In the genomic region with DNA sequence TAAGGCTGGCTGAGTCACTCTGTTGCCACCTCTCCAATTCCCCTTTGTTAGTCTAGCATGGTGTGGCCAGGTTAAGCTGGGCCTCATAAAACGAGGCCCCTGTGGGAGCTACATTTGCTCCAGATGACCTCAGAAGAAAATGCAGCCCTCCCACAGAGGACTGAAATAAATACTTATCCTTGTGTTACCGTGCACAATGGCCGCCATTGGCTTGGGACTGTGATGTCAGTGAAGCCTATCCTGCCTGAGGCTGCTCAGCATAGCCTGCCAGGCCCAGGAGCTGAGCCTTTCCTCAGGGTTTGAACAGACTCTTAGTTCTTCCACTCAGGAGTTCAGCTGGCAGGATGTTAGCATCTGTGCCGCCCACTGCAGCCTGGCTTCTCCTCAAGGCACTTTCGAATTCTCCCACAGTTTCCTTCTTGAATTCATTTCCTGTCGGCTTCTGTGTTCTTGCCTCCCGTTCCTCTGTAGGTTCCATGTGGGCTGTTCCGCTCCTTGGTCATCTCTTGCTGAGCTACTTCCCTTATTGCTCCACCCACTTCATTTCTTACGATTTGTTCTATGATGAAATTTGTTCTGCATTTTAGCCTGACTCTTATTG, we compare ENCODE assay signal across 8 mouse cellular contexts. TPM values are rescaled to one million over a fixed set of nuclear protein-coding genes. Genes with fewer than 3 reads are reported as not detected.
DNase-seq lines count a peak whose midpoint lies in the region; ATAC-seq lines count a peak whose summit lies in the region.

No protein-coding gene starts in this region.

- no peaks in the 10 kb centered on the region for H3K27me3 ChIP-seq in embryonic facial prominence, embryonic 14.5 days (replicated peaks; ENCODE audit: control insufficient read depth, insufficient read depth, low read length)
- H3K27me3 ChIP-seq in heart, embryonic 16.5 days (ENCODE audit: control insufficient read depth, insufficient read depth, low read length): no peaks in the 10 kb centered on the region
- H3K27me3 ChIP-seq in lung, embryonic 16.5 days (ENCODE audit: control insufficient read depth, insufficient read depth, low read depth, low read length): no peaks in the 10 kb centered on the region

- H3K4me2 ChIP-seq in embryonic facial prominence, embryonic 14.5 days (ENCODE audit: low read depth, low read length): peak overlapping the region; percentile 16
- peak overlapping the region; percentile 22 for H3K4me2 ChIP-seq in heart, embryonic 16.5 days (ENCODE audit: low read depth, low read length)
- H3K4me2 ChIP-seq in lung, embryonic 16.5 days (ENCODE audit: low read depth, low read length): peak overlapping the region; percentile 38

- peak overlapping the region; percentile 68 for H3K27ac ChIP-seq in embryonic facial prominence, embryonic 14.5 days (replicated peaks; ENCODE audit: low read depth, low read length)
- peak overlapping the region; percentile 17 for H3K27ac ChIP-seq in heart, embryonic 16.5 days (ENCODE audit: low read length)
- H3K27ac ChIP-seq in lung, embryonic 16.5 days (ENCODE audit: low read length): peak overlapping the region; percentile 92

- 14% methylated on average over 9 of the region's 9 CpGs for WGBS in embryonic facial prominence, embryonic 14.5 days
- WGBS in heart, embryonic 16.5 days: 38% methylated on average over 9 of the region's 9 CpGs
- WGBS in lung, embryonic 16.5 days: 21% methylated on average over 9 of the region's 9 CpGs

- peak; percentile 13 for DNase-seq in ovary, postnatal 36 days (ENCODE audit: low spot score)
- DNase-seq in ovary, postnatal 10 days (ENCODE audit: low spot score): no peak
- DNase-seq in embryonic facial prominence, embryonic 14.5 days (ENCODE audit: low spot score): peak; percentile 87
- DNase-seq in kidney, postnatal 25 days: peak; percentile 25 to 56
- DNase-seq in right cerebral cortex, postnatal 14 days: peak; percentile 55
- DNase-seq in natural killer cell, adult 2 months (ENCODE audit: low spot score in 2 of 2): no peak

- H3K36me3 ChIP-seq in embryonic facial prominence, embryonic 14.5 days (ENCODE audit: control insufficient read depth, insufficient read depth, low read length): no peaks in the 10 kb centered on the region
- H3K36me3 ChIP-seq in heart, embryonic 16.5 days (ENCODE audit: control insufficient read depth, insufficient read depth): no peaks in the 10 kb centered on the region
- H3K36me3 ChIP-seq in lung, embryonic 16.5 days (ENCODE audit: control insufficient read depth, insufficient read depth, low read length): no peaks in the 10 kb centered on the region

- H3K9ac ChIP-seq in embryonic facial prominence, embryonic 14.5 days (ENCODE audit: low read depth, low read length): no peak overlapping the region
- H3K9ac ChIP-seq in heart, embryonic 16.5 days (ENCODE audit: low read length): no peak overlapping the region
- H3K9ac ChIP-seq in lung, embryonic 16.5 days (ENCODE audit: low read length): peak overlapping the region; percentile 47

- ATAC-seq in embryonic facial prominence, embryonic 14.5 days (ENCODE audit: low read depth): peak; percentile 83
- ATAC-seq in heart, embryonic 16.5 days (replicated peaks; ENCODE audit: extremely low read depth, insufficient read depth, low FRiP score): peak; percentile 49; the same call in 1 of the 2 replicates
- ATAC-seq in lung, embryonic 16.5 days (ENCODE audit: low read depth): peak; percentile 61

- peaks cover 24% of the 10 kb centered on the region for H3K4me1 ChIP-seq in embryonic facial prominence, embryonic 14.5 days (ENCODE audit: control insufficient read depth, insufficient read depth, low read length)
- H3K4me1 ChIP-seq in heart, embryonic 16.5 days (ENCODE audit: control insufficient read depth, insufficient read depth, low read length): peaks cover 17% of the 10 kb centered on the region
- peaks cover 31% of the 10 kb centered on the region for H3K4me1 ChIP-seq in lung, embryonic 16.5 days (replicated peaks; ENCODE audit: control insufficient read depth, insufficient read depth, low read length)

- H3K9me3 ChIP-seq in embryonic facial prominence, embryonic 14.5 days (ENCODE audit: control insufficient read depth, low read length): no peaks in the 10 kb centered on the region
- 0 out of 2 replicates have a peak, but pooled peaks cover 4% of the 10 kb centered on the region for H3K9me3 ChIP-seq in heart, embryonic 16.5 days (replicated peaks; ENCODE audit: control insufficient read depth, low read length)
- no peaks in the 10 kb centered on the region for H3K9me3 ChIP-seq in lung, embryonic 16.5 days (ENCODE audit: control insufficient read depth, low read length)

- no peak overlapping the region for H3K4me3 ChIP-seq in embryonic facial prominence, embryonic 14.5 days (ENCODE audit: low read depth, low read length)
- no peak overlapping the region for H3K4me3 ChIP-seq in heart, embryonic 16.5 days (ENCODE audit: low read length)
- H3K4me3 ChIP-seq in lung, embryonic 16.5 days (ENCODE audit: low read length): no peak overlapping the region

RNA-seq across cellular contexts. Expression of a gene that starts 33.7 kb away (rescaled TPM):
- polyA plus RNA-seq in embryonic facial prominence, embryonic 14.5 days (2014; fragmentation: Nextera tagmentation; extraction: Ambion mirVana): 36.2 and 43.6 TPM in 2 replicates
- polyA plus RNA-seq in heart, embryonic 16.5 days (2015; fragmentation: Nextera tagmentation; extraction: Ambion mirVana): 27.4 and 27.6 TPM in 2 replicates
- 116 and 137 TPM in 2 replicates for polyA plus RNA-seq in lung, embryonic 16.5 days (2015; fragmentation: Nextera tagmentation; extraction: Ambion mirVana)

Comparison
In these comparisons a context has a peak if more than half of its experiments do, and no peak if none do; other contexts are left out.
1. DNase-seq: peak in ovary, postnatal 36 days (single experiment), embryonic facial prominence, embryonic 14.5 days (single experiment), kidney, postnatal 25 days (2 of 2) and right cerebral cortex, postnatal 14 days (single experiment); none in ovary, postnatal 10 days (single experiment) and natural killer cell, adult 2 months (0 of 2).
2. H3K27ac ChIP-seq: peak in every context shown above with its lines; median percentile 92 in lung, embryonic 16.5 days; 68 in embryonic facial prominence, embryonic 14.5 days; 17 in heart, embryonic 16.5 days.
3. Peak in every context shown above with its lines, with median percentiles within 50 percentile points of each other: ATAC-seq and H3K4me2 ChIP-seq.